Mouse (Mus musculus) bone marrow, adult 2 months (tissue): ENCODE results near the gene Arhgef7.

Source experiments
- CTCF ChIP-seq: fragments of 200-500 bp; IDR thresholded peaks from 2 replicates; pipeline ENCODE4 v1.5.1; 2011; ENCODE audit warnings: low read length, control low read depth; ENCODE audit not compliant: control insufficient read depth, insufficient read depth
- POLR2A ChIP-seq: fragments of 200-500 bp; IDR thresholded peaks from 2 replicates; pipeline ENCODE4 v1.6.1; 2011; ENCODE audit warnings: low read depth, mild to moderate bottlenecking, control low read depth, low read length, borderline replicate concordance; ENCODE audit not compliant: control insufficient read depth

- TF ChIP-seq CTCF (no peak), POLR2A (no peak)
Measured at GRCm38 (mm10) chr8:11815206-11815605, 87.7 kb downstream of the Arhgef7 start.
